Mouse (Mus musculus): ENCODE data around the gene Sh2b2. TPM values are rescaled to one million over a fixed set of nuclear protein-coding genes. Genes with fewer than 3 reads are reported as not detected.

The Sh2b2 gene
- polyA plus RNA-seq, 1 experiment: 7.3 TPM

- Histone ChIP-seq H3K4me1 (ENCODE audit: control insufficient read depth, insufficient read depth, insufficient read length, low read length) (peaks cover 9% of the 10 kb centered on the region), H3K27ac (ENCODE audit: insufficient read depth, low read depth, low read length) (no peak overlapping the region), H3K4me3 (ENCODE audit: low read depth, low read length) (no peak overlapping the region), H3K27me3 (ENCODE audit: control insufficient read depth, insufficient read depth, low read length) (peaks cover 17% of the 10 kb centered on the region), H3K36me3 (ENCODE audit: control insufficient read depth, insufficient read depth, low read length) (no peaks in the 10 kb centered on the region)
- TF ChIP-seq POLR2A (IDR thresholded peaks at IDR 0.05; ENCODE audit: low read depth, low read length): no peak
- 77% methylated on average over 6 of the region's 6 CpGs for WGBS
Observed at GRCm38 (mm10) chr5:136241161-136241560, 5.2 kb downstream of the Sh2b2 start.

DNA sequence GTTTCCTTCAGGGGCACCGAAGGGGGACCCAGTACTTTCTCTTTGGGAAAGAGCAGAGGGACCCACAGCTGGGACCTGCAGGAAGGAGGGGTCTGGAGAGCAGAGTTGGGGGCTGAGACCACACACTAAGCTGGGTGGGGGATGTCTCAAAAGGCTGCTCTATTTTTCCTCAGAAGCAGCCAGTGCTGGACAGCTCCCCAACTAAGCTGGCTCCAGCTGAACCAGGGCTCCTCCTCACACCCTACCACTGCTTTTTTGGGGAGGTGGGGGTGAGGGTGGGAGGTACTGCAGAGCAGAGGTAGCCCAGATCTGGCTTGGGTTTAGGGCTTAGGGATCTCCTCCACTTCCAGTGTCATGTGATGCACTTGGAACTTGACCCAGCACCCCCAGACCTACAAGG is 6.0 kb downstream of the Sh2b2 start:
- Histone ChIP-seq H3K4me1 (ENCODE audit: control insufficient read depth, insufficient read depth, insufficient read length, low read length) (peaks cover 9% of the 10 kb centered on the region), H3K27me3 (ENCODE audit: control insufficient read depth, insufficient read depth, low read length) (peaks cover 17% of the 10 kb centered on the region), H3K27ac (ENCODE audit: insufficient read depth, low read depth, low read length) (no peak overlapping the region), H3K4me3 (ENCODE audit: low read depth, low read length) (no peak overlapping the region), H3K36me3 (ENCODE audit: control insufficient read depth, insufficient read depth, low read length) (no peaks in the 10 kb centered on the region)
- no peak for TF ChIP-seq CTCF (IDR thresholded peaks at IDR 0.05; ENCODE audit: extremely low read depth, insufficient read length, insufficient replicate concordance, low read depth, low read length)
- no peak for TF ChIP-seq POLR2A (IDR thresholded peaks at IDR 0.05; ENCODE audit: low read depth, low read length)
- WGBS: 75% methylated on average over 1 of the region's 1 CpGs

- peak overlapping the region; percentile 21 for H3K4me3 ChIP-seq (ENCODE audit: low read depth, low read length)
Observed at GRCm38 (mm10) chr5:136237607-136238006, 8.7 kb downstream of the Sh2b2 start.

DNA sequence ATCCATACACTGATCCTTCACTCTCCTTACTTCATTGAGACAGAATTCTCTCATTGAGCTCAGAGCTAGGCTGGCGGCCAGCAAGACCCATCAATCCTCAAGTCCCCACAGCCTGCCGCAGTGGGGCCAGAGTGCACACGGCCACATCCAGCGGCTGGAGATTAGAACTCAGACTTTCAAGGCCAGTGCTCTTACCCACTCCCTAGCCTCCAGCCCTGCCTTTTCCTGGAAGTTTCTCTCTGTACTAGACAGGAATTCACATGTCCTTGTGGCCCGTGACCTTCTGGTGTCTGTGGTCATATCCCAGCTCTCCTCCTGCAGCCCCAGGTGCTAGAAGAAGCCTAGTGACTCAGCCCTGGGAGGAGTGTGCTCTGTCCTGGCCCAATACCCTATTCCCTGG is 9.7 kb downstream of the Sh2b2 start:
- TF ChIP-seq POLR2A (IDR thresholded peaks at IDR 0.05; ENCODE audit: low read depth, low read length): no peak
- no peak for TF ChIP-seq CTCF (IDR thresholded peaks at IDR 0.05; ENCODE audit: extremely low read depth, insufficient read length, insufficient replicate concordance, low read depth, low read length)
- Histone ChIP-seq H3K27ac (ENCODE audit: insufficient read depth, low read depth, low read length) (no peak overlapping the region), H3K4me3 (ENCODE audit: low read depth, low read length) (no peak overlapping the region), H3K27me3 (ENCODE audit: control insufficient read depth, insufficient read depth, low read length) (peaks cover 17% of the 10 kb centered on the region), H3K4me1 (ENCODE audit: control insufficient read depth, insufficient read depth, insufficient read length, low read length) (no peaks in the 10 kb centered on the region), H3K36me3 (ENCODE audit: control insufficient read depth, insufficient read depth, low read length) (no peaks in the 10 kb centered on the region)
- 67% methylated on average over 5 of the region's 5 CpGs for WGBS

More at GRCm38 (mm10) chr5:136237607-136238006, 8.7 kb downstream of the Sh2b2 start:
- Histone ChIP-seq H3K27me3 (ENCODE audit: control insufficient read depth, insufficient read depth, low read length) (peaks cover 12% of the 10 kb centered on the region), H3K27ac (ENCODE audit: insufficient read depth, low read depth, low read length) (no peak overlapping the region), H3K4me1 (ENCODE audit: control insufficient read depth, insufficient read depth, insufficient read length, low read length) (no peaks in the 10 kb centered on the region), H3K36me3 (ENCODE audit: control insufficient read depth, insufficient read depth, low read length) (no peaks in the 10 kb centered on the region)
- WGBS: 6% methylated on average over 19 of the region's 19 CpGs
- TF ChIP-seq POLR2A (IDR thresholded peaks at IDR 0.05; ENCODE audit: low read depth, low read length) (no peak), CTCF (IDR thresholded peaks at IDR 0.05; ENCODE audit: extremely low read depth, insufficient read length, insufficient replicate concordance, low read depth, low read length) (no peak)

DNA sequence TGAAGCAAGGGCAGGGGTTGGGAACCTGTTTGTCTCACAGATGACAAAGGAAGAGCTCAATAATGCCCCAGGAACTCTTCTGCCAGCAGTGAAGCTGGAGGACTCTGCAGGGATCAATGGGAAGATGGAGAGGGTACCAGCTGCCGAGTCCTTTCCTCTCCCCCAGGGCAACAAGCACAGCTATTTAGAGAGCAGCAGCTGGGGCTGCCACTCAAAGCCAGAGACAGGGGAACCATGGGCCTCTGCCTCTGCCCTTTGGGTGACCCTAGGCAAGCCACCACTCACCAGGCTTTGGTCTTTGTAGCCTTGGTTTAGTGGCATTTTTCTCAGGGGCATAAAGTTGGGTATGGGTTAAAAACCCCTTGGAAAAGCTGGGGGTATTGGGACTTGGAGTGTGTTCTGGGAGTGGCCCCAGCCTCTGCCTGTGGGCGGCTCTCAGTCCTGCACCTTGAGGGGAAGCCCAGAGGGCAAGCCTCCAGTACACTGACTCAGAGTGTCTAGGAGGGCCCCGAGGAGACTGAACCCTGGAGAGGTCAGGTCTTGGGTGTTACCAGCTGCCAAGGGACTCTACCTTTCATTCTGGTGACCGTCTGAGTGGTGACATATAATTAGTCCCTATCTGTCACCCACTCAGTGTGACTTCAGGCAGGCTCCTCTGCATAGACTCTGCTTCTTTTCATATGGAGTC is 15.9 kb downstream of the Sh2b2 start:
- Histone ChIP-seq H3K27me3 (ENCODE audit: control insufficient read depth, insufficient read depth, low read length) (peaks cover 12% of the 10 kb centered on the region; the same call in 1 of the 2 replicates), H3K4me1 (ENCODE audit: control insufficient read depth, insufficient read depth, insufficient read length, low read length) (no peaks in the 10 kb centered on the region), H3K4me3 (ENCODE audit: low read depth, low read length) (no peak overlapping the region), H3K27ac (ENCODE audit: insufficient read depth, low read depth, low read length) (no peak overlapping the region), H3K36me3 (ENCODE audit: control insufficient read depth, insufficient read depth, low read length) (no peaks in the 10 kb centered on the region)
- WGBS: 58% methylated on average over 4 of the region's 4 CpGs
- TF ChIP-seq POLR2A (IDR thresholded peaks at IDR 0.05; ENCODE audit: low read depth, low read length): no peak
- TF ChIP-seq CTCF (IDR thresholded peaks at IDR 0.05; ENCODE audit: extremely low read depth, insufficient read length, insufficient replicate concordance, low read depth, low read length): no peak

GRCm38 (mm10) chr5:136226246-136226876 is 20.0 kb downstream of the Sh2b2 start:
- no peaks in the 10 kb centered on the region for H3K4me1 ChIP-seq (ENCODE audit: control insufficient read depth, insufficient read depth, insufficient read length, low read length)
- 56% methylated on average over 7 of the region's 7 CpGs for WGBS
- no peaks in the 10 kb centered on the region for H3K27me3 ChIP-seq (ENCODE audit: control insufficient read depth, insufficient read depth, low read length)
- no peak overlapping the region for H3K27ac ChIP-seq (ENCODE audit: insufficient read depth, low read depth, low read length)
- no peaks in the 10 kb centered on the region for H3K36me3 ChIP-seq (ENCODE audit: control insufficient read depth, insufficient read depth, low read length)
- TF ChIP-seq POLR2A (IDR thresholded peaks at IDR 0.05; ENCODE audit: low read depth, low read length) (no peak), CTCF (IDR thresholded peaks at IDR 0.05; ENCODE audit: extremely low read depth, insufficient read length, insufficient replicate concordance, low read depth, low read length) (no peak)
- no peak overlapping the region for H3K4me3 ChIP-seq (ENCODE audit: low read depth, low read length)

DNA sequence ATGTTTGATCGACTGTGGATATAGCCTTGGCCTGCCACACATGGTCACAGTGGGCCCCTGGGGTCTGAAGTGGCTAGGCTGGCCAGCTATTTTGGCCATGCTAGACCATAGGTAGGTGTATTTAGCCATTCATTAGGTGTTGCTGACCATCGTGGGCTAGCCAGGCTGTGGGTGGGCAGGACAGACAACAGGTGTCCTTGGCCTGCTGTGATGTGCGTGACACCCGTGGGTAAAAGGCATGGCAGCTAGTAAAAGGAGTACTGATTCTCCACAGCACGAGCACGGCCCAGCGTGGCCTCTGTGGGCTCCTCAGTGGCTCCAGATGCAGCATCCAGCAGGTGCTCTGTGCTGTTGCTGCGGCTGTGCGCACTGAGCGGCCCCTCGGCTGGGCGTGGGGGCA is 27.8 kb downstream of the Sh2b2 start:
- Histone ChIP-seq H3K4me1 (ENCODE audit: control insufficient read depth, insufficient read depth, insufficient read length, low read length) (no peaks in the 10 kb centered on the region), H3K36me3 (ENCODE audit: control insufficient read depth, insufficient read depth, low read length) (no peaks in the 10 kb centered on the region), H3K27ac (ENCODE audit: insufficient read depth, low read depth, low read length) (no peak overlapping the region), H3K27me3 (ENCODE audit: control insufficient read depth, insufficient read depth, low read length) (no peaks in the 10 kb centered on the region), H3K4me3 (ENCODE audit: low read depth, low read length) (no peak overlapping the region)
- 80% methylated on average over 12 of the region's 12 CpGs for WGBS
- TF ChIP-seq CTCF (IDR thresholded peaks at IDR 0.05; ENCODE audit: extremely low read depth, insufficient read length, insufficient replicate concordance, low read depth, low read length) (no peak), POLR2A (IDR thresholded peaks at IDR 0.05; ENCODE audit: low read depth, low read length) (no peak)
